Mouse (Mus musculus): ENCODE measurements around the gene Zfp692.
"Not testable (repeated sequence)": the region's sequence is repeated elsewhere in the genome, so short reads cannot be mapped to it uniquely, and the experiment has no call there.

Gene Zfp692

GRCm38 (mm10) chr11:58306860-58307308, at the start of gene Zfp692:
Zfp692 (plus strand) TSS chr11:58307069.
- peak; percentile 96 for DNase-seq (ENCODE audit: low read depth, low spot score)

DNA sequence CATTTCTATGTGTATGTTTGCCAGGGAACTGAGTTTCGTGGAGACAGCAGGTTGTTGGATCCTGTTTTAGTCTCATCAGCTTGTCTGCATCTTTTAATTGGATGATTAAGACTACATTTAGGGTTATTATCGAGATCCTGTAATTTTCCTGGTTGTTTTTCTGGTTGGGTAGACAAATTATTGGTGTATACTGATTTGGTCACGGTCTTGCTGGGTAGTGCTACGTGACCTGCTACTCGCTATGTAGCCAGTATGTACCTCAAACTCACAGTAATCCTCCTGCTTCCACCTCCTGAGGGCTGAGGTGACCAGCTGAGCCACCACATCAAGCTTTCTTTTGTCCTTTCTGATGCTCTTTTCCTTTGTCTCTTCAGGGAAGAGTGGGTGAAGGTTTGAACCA, 49.1 kb upstream of the Zfp692 start:
- no peak for DNase-seq (ENCODE audit: low read depth, low spot score)

- no peak for DNase-seq (ENCODE audit: low read depth, low spot score)
Observed at GRCm38 (mm10) chr11:58260156-58260555, 46.7 kb upstream of the Zfp692 start.

GRCm38 (mm10) chr11:58261826-58262225, 45.0 kb upstream of the Zfp692 start:
- DNase-seq (ENCODE audit: low read depth, low spot score), result no peak

DNA sequence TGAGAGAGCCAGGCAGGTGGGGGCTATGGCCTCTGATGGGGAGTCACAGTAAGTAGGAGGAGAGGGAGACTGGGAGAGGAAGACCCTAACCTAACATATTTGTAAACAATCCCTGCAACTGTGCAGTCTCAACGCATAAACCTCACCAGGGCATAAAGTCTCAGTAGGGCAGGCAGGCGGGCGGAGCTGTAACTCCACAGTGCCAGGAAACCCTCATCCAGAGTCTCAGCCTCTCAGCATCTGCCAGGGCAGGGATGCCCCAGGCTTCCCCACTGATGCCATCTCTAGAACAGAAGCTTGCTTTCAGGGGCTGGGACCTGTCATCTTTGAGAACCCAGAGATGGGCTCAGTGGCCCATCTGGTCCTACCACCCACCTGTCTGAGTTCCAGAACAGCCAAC, 44.5 kb upstream of the Zfp692 start:
- DNase-seq (ENCODE audit: low read depth, low spot score), result no peak

- no peak for DNase-seq (ENCODE audit: low read depth, low spot score)
Observed at GRCm38 (mm10) chr11:58263516-58263915, 43.4 kb upstream of the Zfp692 start.

- no peak for DNase-seq (ENCODE audit: low read depth, low spot score)
Observed at GRCm38 (mm10) chr11:58264546-58264945, 42.3 kb upstream of the Zfp692 start.

DNA sequence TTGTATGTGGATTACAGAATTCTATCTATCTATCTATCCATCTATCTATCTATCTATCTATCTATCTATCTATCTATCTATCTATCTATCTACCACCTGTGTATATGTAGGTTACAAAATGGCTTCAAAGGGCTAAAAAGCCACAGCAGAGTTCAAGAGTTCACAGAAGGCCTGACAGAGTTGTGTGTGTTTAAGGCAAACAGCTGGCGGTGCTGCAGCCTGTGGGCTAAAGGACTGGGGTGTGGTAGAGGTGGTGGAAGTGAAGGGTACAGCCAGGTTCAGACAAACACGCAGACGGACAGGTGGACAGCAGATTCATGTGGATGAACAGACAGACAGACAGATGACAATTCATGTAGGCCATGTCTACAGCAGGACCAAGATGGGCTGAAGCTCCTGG, 38.6 kb upstream of the Zfp692 start:
- no peak for DNase-seq (ENCODE audit: low read depth, low spot score)

DNA sequence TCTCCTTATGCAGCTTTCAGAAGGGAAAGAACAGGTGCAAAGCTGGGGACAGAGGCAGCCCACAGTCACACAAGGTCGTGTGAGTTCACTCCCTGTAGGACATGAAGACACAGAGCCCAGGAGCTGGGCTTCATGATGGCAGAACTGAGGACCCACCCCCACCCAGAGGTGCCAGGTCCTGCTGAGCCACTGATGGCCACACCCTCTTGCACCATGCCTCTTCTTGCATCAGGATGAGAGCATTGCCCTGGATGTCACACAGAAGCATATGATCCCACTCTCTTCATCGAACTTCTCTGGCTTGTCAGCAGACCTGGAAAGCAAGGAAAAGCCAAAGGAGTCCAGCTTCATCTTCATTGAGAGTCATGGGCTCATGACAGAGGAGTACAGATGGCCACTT, 32.3 kb upstream of the Zfp692 start, which contains the start of gene 4930438A08Rik:
TSS of gene 4930438A08Rik (plus strand) at position 228 of the 400 bp plus-strand sequence.
- no peak for DNase-seq (ENCODE audit: low read depth, low spot score)

DNA sequence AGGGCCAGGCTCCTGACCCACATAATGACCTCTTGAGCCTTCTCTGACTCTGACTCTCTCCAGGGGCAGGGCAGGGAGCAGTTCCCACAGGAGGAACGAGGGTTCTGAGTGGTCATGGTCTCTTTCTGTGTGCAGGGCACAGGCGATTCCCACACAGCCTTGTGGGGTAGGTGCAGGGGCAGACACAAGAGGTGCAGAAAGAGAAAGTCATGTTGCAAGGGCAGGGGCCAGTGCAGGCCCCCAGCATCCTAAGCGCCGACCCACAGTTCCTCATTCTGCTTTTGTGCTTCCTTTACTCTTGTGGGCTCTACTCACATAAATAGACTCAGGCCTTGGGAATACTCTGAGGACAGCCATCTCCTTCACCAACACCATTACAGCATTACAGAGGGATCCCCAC, 31.1 kb upstream of the Zfp692 start:
- DNase-seq (ENCODE audit: low read depth, low spot score), result no peak

- no peak for DNase-seq (ENCODE audit: low read depth, low spot score)
Observed at GRCm38 (mm10) chr11:58281970-58282496, 24.8 kb upstream of the Zfp692 start.

GRCm38 (mm10) chr11:58282518-58282917, 24.4 kb upstream of the Zfp692 start:
- DNase-seq (ENCODE audit: low read depth, low spot score), result no peak

DNA sequence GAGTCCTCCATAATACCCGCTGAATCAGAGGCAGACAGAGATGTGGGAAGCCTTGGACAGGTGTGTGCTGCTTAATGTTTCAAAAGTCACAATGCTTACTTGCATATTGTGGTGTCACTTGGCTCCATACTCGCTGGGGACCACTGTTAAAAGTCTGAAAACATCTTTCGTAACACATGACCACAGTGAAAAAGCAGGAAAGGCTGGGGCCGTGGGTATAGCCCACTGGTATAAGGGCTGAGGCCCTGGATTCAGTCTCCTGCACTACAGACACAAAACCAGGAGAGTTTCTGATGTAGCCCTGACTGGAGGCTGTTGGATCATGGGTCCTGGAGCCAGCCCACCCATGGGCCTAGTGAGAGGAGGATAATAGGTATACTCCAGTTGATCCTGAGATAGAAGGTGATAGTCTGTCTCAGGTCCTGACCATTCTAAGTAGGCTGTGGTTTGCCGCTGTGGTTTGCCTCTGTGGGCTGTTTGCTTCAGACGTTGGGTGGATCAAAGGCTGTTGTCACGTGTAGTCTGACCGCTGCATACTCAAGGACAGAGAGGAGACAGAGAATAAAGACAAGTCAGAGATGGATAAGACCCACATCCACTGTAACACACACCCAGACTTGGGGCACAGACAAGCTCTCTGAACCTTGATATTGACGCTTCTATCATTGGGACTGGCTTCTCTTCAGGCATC, 16.7 kb upstream of the Zfp692 start:
- no peak for DNase-seq (ENCODE audit: low read depth, low spot score)

DNA sequence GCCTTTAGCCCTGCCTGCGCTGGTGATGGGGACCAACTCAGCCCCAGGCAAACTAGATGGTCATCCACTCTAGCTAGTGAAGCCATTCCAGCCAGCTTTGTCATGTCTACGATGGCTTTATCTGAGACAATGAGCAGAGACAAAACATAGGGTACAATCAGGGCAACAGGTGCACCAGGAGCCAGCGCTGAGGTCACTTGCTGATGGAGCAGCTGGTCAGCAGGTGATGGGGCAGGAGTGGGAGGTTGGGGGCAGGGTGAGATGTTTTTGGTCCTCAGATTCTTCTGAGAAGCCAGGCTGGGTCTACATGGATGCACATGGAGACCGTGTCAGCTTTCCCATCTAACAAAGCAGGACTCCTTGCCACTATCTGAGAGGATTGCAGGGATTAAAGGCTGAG, 16.1 kb upstream of the Zfp692 start:
- DNase-seq (ENCODE audit: low read depth, low spot score), result no peak

DNA sequence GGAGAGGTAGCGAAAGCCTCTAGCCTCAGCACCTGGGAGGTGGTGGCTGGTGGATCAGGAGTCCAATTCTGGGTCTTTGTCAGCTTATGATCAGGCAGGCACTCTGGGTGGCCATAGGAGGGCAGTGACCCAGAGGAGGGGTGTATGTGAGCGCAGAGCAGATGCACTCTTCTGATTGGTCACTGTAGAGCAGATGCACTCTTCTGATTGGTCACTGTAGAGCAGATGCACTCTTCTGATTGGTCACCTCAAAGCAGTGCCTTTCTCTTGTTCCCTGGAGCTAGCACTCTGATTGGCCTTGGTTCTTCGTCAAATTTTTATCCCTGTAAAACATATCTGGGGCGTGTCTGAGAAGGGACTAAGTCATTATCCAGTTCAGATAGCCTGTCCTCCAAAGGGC, 14.1 kb upstream of the Zfp692 start:
- DNase-seq (ENCODE audit: low read depth, low spot score), result no peak

DNA sequence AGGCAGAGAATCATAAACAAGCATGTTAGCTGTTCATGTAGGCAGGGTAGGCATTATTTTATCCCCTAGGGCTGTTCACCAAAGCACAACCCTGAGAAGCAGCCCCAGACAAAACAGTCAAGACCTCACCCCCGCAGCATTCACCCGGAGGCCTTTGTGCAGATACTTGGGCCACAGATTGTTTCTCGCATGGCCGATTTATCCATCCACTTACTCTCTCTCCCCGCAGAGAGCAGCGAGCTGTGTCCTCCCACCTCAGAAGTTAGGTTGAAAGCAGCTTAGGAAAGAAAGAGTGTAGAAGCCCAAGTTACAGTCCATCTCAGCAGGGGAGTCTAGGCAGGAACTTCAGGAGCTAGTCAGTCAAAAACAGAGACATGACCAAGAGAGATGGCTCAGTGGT, 9.5 kb upstream of the Zfp692 start:
- DNase-seq (ENCODE audit: low read depth, low spot score), result no peak

DNA sequence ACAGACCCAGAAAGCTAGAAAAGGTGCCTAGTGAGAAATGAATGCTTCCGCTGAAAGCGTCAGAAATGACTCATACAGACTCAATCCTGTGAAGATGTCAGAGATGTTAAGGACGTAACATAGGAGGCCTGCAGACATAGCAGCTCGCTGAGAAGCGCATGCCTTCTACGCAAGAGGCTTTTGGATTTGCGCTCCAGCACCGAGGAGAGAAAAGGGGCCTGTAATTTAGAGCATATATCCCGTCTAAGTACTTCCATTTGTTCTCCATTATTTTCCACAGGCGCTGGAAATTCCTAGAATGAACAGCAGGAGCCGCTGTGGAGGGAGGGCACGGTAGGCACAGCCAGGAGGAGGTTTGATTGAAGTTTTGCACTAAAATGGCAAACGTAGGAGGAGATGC, 5.8 kb upstream of the Zfp692 start:
- no peak for DNase-seq (ENCODE audit: low read depth, low spot score)

GRCm38 (mm10) chr11:58301837-58302754, 4.8 kb upstream of the Zfp692 start:
- DNase-seq (ENCODE audit: low read depth, low spot score), result peak; percentile 91

- no peak for DNase-seq (ENCODE audit: low read depth, low spot score)
Observed at GRCm38 (mm10) chr11:58302774-58303445, 4.0 kb upstream of the Zfp692 start.

DNA sequence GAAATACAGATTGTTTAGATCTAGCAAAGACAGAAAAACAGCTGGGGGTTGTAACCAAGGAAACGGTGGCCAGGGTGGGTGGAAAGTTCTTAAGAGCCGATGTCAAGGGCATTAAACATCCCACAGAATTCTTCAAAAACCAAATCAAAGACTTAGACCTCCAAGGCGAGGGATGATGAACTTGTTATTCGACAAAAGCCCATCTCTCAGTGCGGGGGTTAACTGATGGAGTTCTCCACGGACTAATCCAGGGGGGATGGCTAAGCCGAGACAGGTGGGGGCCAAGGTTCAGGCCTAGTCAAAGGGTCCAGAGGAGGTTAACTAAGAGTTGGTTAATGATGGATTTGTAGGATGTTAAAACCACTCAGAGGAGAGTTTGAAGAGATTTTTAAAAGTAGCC, 3.3 kb upstream of the Zfp692 start:
- DNase-seq (ENCODE audit: low read depth, low spot score), result no peak

GRCm38 (mm10) chr11:58305299-58305698, 1.6 kb upstream of the Zfp692 start:
- DNase-seq (ENCODE audit: low read depth, low spot score), result not testable (repeated sequence)

All from brain, embryonic 18.5 days (tissue).